Mouse (Mus musculus) kidney, adult 8-10 months (tissue): ENCODE results near the gene Rgcc.

Source experiments
- DNase-seq, 2 experiments: peaks; one replicate each; pipeline ENCODE4 v3.0.0; 2022

Gene Rgcc

GRCm38 (mm10) chr14:79275870-79276395 is 25.5 kb downstream of the Rgcc start:
- DNase-seq, result no peak

GRCm38 (mm10) chr14:79275441-79275840 is 26.0 kb downstream of the Rgcc start:
- no peak for DNase-seq

GRCm38 (mm10) chr14:79273697-79274477 is 27.6 kb downstream of the Rgcc start:
- peak; percentile 55 to 62 for DNase-seq

- DNase-seq, result no peak
These were observed 28.5 kb downstream of the Rgcc start for GRCm38 (mm10) chr14:79272991-79273390.

GRCm38 (mm10) chr14:79272188-79272694 is 29.2 kb downstream of the Rgcc start:
- no peak for DNase-seq

- peak in 1 of 2 experiments; percentile 43 for DNase-seq
These were observed 31.9 kb downstream of the Rgcc start for GRCm38 (mm10) chr14:79269551-79269950.

- no peak for DNase-seq
These were observed 33.6 kb downstream of the Rgcc start for GRCm38 (mm10) chr14:79267878-79268277.

GRCm38 (mm10) chr14:79267382-79267781 is 34.1 kb downstream of the Rgcc start:
- DNase-seq, result no peak

GRCm38 (mm10) chr14:79266408-79266807 is 35.0 kb downstream of the Rgcc start:
- DNase-seq, result no peak

- DNase-seq, result no peak
These were observed 35.7 kb downstream of the Rgcc start for GRCm38 (mm10) chr14:79265738-79266137.

- DNase-seq, result no peak
These were observed 38.1 kb downstream of the Rgcc start for GRCm38 (mm10) chr14:79263321-79263720.

GRCm38 (mm10) chr14:79262677-79263076 is 38.8 kb downstream of the Rgcc start:
- DNase-seq, result no peak

GRCm38 (mm10) chr14:79259062-79259779 is 42.2 kb downstream of the Rgcc start:
- DNase-seq, result no peak

- no peak for DNase-seq
These were observed 44.8 kb downstream of the Rgcc start for GRCm38 (mm10) chr14:79256656-79257055.

GRCm38 (mm10) chr14:79255786-79256185 is 45.7 kb downstream of the Rgcc start:
- DNase-seq, result no peak

GRCm38 (mm10) chr14:79251727-79252285 is 49.6 kb downstream of the Rgcc start:
- DNase-seq, result no peak

GRCm38 (mm10) chr14:79244571-79244970 is 56.9 kb downstream of the Rgcc start:
- no peak for DNase-seq

GRCm38 (mm10) chr14:79243038-79243883 is 58.2 kb downstream of the Rgcc start:
- no peak for DNase-seq

- no peak for DNase-seq
These were observed 59.1 kb downstream of the Rgcc start for GRCm38 (mm10) chr14:79242386-79242720.

GRCm38 (mm10) chr14:79241656-79242385 is 59.6 kb downstream of the Rgcc start:
- no peak for DNase-seq

- no peak for DNase-seq
These were observed 60.3 kb downstream of the Rgcc start for GRCm38 (mm10) chr14:79241057-79241570.

GRCm38 (mm10) chr14:79239402-79239801 is 62.0 kb downstream of the Rgcc start:
- no peak for DNase-seq
